Mouse (Mus musculus) c-Kit-positive CD71-positive TER-119-positive erythroid progenitor cells, embryonic 14.5 days (primary cell): ENCODE measurements around the gene Ndufs3.
"Not testable (repeated sequence)": the region's sequence is repeated elsewhere in the genome, so short reads cannot be mapped to it uniquely, and the experiment has no call there.

ENCODE experiments used
- DNase-seq: peaks from one replicate; pipeline ENCODE4 v3.0.0-alpha.2; 2013; ENCODE audit warnings: low spot score

Ndufs3 gene

DNA sequence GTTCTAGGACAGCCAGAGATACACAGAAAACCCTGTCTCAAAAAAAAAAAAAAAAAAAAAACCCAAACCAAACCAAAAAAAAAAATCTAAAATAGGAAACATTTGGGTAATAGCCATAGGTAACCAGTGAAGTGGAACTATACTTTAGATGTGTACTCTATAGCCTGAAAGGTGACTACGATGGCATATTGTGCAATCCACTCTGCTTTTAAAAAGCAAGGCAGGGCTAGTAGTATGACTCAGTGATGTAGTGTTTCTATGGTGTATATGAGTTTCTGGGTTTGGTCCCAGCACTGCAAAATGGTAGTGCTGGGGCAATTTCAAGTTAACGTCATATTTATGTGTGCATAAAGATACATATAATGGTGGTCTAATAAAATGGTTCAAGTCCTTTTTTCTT lies 2.1 kb upstream of the Ndufs3 start:
- DNase-seq, result no peak

DNA sequence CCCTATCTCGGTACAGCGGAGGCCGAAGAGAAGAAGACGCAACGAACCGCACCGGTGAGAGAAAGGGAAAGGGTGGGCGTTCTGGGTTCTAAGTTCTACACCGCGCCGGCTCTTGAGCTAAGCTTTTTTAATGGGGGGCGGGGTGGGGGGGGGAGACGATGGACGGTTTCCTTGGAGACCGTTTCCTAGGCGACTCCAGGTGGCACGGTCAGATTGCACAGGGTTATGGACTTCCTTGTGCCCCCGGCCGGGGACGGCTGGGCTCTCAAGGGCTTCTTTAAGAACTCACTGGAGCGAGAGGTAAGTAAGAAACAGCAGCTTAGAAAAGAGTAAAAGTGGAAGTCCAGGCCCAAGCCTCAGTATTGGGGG lies 213 bp upstream of the Ndufs3 start:
- DNase-seq, result peak; percentile 51

DNA sequence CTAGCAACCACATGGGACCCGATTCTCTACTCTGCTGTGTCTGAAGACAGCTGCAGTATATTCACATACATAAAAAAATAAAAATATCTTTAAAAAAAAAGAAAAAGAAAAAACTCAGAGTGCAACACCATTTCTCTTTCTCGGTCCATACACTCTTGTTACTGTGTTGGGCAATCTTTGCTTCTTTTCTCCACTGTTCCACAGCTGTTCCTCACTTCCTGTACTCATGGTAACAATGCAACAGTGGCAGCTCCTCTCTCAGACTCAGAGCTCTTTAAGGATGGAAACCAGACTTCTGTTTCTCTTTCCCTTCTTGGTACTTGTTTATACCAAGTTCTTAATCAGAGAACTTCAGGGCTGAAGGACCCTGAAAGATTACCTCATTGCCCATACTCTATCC lies 1.2 kb downstream of the Ndufs3 start:
- no peak for DNase-seq

DNA sequence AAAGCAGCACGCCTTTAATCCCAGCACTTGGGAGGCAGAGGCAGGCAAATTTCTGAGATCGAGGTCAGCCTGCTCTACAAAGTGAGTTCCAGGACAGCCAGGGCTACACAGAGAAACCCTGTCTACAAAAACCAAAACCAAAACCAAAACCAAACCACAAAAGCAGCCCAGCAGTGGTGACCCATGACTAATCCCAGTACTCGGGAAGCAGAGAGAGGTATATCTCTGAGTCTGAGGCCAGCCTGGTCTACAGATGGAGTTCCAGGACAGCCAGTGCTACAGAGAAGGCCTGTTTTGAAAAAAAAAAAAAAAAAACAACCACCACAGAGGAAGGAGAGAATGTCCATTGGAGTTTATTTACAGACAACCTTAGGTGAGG lies 10.3 kb downstream of the Ndufs3 start:
- not testable (repeated sequence) for DNase-seq

DNA sequence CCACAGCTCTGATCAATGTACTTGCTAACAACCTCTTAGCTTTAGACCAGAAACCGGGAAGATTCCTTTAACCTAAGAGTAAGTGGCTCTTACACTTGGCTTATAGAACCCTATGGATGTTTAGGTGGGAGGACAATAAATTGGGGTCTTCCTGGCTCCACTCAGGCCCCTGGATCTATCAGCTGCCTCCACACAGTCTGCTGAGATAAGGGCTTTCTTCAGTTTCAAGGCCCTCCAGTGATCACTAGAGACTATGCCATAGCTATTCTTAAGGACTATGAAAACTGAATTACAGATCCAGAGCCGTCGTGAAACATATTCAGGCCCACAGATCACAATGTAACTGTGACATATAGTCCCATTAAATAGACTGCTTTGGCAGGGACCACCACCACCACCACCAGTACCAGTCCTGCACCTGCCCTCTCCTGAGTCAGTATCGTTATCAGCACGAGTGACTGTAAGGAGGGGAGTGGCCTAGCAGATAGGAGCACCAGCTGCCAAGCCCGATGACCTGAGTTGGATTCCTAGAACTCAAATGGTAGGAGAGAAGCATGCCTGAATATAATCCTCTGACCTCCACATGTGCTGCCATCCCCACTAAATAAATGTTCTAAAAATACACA lies 10.8 kb downstream of the Ndufs3 start:
- peak; percentile 80 for DNase-seq

DNA sequence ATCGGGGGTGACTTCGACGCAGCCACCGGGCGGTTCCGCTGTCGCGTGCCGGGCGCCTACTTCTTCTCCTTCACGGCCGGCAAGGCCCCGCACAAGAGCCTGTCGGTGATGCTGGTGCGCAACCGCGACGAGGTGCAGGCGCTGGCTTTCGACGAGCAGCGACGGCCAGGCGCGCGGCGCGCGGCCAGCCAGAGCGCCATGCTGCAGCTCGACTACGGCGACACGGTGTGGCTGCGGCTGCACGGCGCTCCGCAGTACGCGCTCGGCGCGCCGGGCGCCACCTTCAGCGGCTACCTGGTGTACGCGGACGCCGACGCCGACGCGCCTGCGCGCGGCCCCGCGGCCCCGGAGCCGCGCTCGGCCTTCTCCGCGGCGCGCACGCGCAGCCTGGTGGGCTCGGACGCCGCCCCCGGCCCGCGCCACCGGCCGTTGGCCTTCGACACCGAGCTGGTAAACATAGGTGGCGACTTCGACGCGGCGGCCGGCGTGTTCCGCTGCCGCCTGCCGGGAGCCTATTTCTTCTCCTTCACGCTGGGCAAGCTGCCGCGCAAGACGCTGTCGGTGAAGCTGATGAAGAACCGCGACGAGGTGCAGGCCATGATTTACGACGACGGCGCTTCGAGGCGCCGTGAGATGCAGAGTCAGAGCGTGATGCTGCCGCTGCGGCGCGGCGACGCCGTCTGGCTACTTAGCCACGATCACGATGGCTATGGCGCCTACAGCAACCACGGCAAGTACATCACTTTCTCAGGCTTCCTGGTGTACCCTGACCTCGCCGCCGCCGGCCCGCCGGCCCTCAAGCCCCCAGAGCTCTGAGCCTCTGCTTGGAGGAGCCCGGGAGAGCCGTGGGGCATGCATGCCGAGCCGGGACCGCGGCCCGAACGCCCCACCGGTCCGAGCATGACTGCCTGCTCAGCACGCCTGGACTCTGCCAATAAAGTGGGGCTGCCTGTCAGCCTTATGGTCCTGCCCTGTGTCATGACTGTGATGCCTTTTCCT lies 14.8 kb downstream of the Ndufs3 start:
- no peak for DNase-seq

DNA sequence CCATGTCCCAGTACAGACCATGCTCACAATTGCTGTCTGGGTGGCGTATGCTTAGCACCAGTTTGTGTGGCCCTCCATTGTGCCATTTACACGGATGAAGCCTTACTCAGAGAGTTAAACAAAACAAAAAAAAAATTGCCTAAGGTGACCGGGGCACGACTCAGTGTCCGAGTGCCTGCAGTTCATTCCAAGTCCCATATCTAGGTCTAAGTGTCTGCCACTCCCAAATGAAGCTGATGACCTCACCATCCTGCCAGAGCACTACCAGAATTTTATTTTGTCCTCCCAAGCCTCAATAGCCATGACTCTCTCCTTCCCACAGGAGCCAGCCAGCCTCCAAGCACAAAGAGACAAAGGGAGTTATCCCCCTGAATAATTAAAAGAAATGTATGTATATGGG lies 17.0 kb downstream of the Ndufs3 start:
- DNase-seq, result no peak

DNA sequence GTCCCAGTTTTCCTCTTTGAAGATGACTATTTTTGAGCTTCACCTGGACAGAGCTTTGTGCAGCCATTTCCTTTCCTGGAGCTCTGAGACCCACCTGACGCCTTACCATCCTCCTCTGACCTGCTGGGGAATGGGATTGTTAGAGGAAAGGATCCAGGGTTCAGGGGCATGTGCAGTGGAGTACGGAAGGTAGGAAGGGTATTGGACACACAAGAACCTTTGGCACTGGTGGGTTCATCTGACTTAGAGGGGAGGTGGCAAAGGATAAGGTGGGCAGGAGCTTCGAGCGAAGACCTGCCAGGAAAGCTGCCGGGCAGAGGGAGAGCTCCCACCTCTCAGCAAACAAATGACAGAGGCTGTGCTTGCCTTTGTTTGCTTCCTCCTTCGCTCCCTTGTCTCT lies 18.2 kb downstream of the Ndufs3 start:
- no peak for DNase-seq

DNA sequence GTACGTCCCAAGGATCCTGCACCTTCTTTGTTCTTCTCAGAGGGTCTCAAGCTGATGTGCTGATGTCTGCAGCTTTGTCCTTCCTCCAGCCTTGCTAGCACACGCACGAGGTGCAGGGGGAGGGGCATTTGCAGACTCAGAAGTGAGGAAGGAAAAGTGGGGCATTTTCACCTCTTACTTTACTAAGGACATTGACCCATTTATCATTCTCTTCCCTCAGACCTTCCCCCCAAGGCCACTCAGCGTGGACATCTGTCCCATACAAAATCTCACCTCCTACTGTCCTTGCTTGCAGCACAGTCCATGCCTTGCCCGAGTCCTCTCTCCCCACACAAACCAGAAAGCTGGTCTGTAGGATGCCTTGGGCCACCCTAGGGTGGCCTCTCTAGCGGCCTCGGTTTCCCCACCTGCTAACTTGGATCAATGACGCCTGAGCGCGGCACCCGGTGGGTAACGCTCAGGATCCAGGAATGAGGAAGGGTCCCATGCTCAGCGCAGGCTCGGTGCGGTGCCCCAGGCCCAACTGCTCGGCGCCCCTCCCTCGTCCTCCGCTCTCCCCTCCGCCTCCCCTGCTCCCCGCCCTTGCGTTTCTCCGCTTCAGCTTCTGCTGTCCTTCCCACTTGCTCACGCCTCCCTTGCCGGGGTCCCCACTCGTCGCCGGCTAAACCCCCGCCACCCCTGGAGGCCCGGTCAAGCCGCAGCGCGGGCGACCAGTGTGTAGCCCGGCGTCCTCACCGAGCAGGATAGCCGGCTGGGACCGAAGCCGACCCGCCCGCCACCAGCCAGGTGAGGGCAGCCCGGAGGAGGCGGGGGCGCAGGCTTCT lies 19.2 kb downstream of the Ndufs3 start, which contains the start of gene C1qtnf4:
Gene C1qtnf4 (plus strand): TSS at position 643 of the 824 bp plus-strand sequence.
- no peak for DNase-seq

DNA sequence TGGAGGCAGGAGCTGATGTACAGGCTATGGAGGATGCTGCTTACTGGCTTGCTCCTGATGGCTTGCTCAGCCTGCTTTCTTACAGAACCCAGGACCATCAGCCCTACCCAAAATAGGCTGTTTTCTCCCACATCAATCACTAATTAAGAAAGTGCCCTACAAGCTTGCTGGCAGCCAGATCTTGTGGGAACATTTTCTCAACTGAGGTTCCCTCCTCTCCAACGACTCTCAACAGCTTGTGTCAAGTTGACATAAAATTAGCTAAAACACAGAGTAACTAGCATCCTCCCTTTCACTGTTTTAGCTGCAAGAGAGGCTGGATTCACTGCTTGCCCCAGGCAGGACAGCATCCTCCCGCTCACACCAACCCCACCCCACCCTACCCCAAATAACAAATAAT lies 22.8 kb downstream of the Ndufs3 start:
- DNase-seq, result no peak

DNA sequence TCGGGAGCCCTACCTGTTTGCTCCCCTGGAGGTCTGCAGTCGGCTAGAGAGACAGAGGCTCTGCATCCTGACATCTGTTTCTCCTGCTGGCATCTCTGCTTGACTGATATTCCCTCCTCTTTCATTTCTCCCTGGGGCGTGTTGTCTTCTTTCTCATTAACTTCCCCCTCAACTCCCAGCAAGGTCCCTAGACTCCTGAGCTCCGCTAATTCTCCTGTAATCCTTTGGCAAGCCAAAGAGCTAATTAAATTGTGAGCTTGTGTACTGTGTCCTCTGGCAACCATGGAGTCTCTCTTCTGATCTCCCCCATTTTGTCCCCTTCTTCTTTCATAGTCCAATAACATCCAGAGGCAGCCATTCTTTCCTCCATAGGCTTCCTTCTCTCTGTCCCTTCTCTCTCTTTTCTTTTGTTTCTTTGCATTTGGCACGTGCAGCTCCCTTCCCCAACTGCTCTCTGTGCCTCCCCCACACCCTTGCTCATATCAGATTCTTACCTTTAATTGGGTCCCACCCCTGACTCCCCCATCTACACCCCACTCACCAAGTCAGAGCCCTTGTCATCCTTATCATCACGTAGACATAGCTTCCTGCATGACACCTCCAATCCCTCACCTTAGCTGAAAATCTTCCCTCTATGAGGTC lies 24.4 kb downstream of the Ndufs3 start:
- DNase-seq, result no peak

DNA sequence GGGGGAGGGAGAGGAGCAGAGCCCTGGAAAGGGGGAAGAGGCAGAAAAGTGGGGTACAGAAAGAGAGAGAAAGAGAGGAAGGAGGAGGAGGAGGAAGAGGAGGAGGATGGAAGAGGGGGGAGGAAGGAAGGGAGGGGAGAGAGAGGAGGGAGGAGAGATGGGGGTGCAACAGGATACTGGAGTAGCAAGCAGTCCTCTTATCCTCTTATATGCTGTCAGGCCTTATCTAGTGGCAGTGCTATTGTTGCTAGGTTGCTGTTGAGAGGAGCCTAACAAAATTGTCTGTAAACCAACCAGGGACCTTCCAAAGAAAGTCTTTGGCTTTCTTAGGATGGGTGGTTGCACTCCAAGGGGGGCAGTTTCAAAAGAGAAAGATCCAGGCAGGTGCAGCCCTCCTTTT lies 25.2 kb downstream of the Ndufs3 start:
- no peak for DNase-seq

DNA sequence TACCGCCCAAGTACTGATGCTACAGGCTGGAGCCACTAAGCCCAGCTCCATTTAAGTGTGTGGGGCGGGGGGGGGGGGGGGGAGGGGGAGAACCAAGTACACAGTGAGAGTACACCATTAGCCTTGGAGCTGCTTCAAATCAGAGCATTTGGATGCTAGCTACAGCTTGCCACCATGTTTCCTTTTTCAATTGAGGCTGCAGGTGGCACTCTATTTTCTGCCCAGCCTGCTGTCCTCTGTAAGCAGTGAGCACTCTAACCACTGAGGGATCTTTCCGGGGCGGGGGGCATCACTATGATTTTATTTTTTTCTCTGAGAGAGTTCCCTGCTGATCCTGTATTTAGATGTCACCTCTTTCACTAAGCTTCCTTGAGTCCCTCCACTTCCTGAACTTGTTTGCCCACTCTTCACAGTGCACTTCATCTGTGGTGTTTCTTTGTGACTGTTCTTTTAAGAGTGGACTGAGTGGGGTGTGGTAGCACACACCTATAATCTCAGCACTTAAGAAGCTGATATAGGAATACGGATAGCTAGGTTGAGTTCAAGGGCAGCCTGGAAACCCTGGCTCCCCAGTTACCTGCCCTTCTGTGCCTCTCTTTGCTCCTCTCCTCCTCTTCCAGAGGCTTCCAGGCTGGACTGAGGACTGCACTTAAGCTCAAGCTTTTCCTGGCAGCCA lies 26.9 kb downstream of the Ndufs3 start:
- no peak for DNase-seq

DNA sequence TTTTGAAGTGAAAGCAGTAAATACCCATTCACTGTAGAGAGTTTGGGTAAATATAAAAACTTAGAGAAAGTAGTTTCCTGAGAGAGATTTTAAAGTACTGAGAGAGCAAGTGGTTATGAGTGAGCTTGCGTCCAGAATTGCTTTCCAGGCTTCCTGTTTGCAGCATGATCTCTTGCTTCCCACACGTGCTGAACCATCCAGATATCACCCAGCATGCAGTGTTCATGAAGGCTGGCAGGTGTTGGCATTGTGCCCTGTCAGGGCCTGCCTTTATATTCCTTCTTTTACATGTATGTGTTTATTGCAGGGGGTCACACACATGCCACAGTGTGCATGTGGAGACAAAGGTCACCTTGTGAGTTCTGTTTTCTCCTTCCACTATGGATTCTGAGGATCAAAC lies 29.4 kb downstream of the Ndufs3 start:
- DNase-seq, result no peak

DNA sequence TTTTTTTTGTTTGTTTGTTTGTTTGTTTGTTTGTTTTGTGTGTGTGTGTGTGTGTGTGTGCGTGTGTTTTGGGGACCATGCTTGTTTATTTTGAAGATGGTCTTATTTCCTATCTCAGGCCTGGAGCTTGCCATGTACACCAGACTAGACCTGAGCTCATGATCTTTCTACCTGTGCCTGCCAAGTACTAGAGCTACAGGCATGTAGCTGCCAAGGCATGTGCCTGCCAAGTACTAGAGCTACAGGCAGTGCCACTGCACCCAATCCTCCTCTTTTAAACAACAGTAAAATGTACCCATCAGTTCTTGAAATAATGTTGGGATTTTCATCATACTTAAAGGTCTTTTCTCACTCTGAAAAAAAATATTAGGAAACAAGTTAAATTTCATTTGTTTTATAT lies 30.6 kb downstream of the Ndufs3 start:
- no peak for DNase-seq

DNA sequence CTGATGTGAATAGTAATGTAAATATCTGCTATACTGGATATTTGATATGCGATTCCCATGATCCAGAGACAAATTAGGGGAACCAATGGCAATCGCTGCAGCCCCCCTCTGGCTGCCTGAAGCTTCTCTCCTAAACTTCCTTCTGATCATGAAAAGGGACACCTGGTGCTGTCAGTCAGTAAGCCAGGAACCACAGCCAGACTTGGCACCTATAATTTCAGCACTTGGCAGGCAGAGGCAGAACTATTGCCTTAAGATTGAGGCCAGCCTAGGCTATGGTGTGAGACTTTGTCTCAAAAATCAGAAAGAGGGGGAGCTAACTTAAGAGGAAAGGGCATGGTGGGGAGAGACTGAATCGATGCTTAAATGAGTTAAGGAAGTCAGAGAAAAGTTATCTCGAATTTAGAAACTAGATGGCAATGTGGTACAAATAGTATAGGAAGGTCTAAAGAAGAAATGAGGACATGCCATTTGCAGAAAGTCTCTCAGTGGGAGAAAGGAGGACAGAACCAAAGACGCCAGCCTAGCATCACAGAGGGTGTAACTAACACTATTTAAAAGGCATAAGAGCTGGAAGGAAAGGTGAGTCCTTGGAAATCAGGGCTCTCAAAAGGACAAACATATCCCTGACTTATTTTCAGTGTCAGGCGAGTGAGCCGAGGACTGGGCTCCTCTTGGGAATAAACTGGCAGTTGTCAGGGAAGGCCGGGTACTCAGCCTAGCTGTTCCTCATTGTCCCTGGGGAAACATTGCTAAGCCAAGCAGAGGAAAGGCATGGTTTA lies 33.3 kb downstream of the Ndufs3 start:
- DNase-seq, result no peak

DNA sequence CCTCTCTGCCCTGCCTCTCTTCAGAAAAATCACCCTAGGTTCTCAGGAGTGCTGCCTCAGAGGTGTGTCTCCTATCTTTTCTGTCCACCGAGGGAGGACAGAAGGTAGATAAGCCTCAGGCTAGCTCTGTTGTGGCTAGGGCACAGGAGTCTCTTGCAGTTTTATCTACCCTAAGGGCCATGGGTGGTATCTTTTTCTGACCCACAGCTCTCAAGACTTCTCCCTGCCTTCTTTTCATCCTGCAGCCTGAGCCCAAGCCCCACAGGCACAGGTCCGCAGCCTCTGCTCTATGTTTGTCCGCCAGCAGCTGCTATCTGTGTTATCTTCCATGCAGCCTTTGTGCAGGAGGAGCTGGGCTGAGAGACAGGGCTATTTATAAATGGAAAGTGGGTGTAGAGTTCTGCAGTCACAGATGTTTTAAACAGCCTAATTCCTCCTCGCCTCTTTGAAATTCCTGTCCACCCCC lies 34.5 kb downstream of the Ndufs3 start:
- DNase-seq, result peak; percentile 67

DNA sequence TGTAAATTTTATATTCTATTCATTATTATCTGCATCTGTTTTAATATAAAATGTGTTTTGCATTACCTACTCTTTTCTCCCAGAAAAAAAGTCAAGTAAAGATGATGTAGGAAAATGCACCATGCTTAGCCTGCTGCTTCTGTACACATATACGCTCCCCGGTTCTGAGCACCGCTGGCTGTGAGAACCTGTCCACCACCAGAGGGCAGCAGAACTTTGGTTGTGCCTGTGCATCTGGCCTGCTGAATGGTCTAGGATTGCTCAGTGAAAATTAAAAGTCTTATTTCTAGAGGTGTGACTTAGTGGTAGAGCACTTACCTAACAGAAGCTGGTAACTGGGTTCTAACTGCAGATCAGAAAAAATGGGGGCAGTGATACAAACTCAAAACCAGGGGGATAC lies 38.1 kb downstream of the Ndufs3 start:
- peak; percentile 84 for DNase-seq

DNA sequence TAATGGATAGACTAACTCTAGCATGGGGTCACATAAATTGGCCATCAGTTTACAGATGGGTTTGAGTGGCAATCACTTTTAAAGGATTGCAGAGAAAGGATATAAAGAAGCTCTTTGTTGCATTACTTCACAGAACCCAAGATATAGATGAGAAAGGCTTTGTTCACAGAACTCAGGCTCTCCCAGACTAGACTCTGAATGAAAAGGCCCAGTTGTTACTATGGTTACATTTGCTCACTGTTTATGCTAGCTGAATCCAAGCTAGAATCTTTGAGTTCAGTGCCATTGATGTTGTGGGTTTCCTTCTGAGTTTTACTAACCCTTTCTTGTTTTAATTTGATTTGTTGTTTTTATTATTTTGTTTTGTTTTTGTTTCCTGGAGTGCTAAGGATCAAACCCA lies 40.4 kb downstream of the Ndufs3 start:
- DNase-seq, result no peak

DNA sequence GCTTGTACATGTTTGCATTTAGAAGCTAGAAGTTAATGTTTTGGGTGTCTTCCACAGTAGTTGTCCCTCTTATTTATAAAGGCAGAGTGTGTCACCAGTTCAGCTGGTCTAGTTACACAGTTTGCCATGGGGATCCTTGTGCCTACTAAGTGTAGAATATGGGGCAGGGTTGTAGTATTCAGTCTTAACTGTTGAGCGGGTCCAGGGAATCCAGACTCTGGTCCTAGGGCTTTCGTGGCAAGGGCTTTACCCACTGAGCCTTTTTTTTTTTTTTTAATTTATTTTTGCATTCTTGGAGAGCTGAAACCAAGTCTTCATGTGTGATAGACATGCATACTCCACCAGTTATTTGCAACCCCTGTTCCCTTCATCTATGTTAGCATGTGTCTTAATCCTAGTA lies 43.1 kb downstream of the Ndufs3 start:
- no peak for DNase-seq

DNA sequence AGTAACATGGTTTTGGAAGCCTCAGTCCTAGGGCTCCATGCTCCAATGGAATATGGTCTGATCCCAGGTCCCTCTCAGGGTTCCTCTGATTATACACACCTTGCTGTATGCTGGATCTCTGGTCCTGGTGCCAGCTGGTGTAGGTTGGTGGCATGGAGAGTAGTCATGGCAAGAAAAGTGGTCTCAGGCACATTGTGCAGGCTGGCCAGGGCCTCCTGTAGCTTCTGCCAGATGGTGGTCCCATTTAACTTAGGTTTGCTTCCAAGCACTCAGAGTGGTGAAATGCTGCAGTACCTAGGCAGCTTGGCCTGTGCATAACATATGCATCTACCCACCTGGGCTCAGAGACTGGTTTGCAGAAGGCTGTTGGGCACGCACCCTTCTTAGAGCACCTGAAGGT lies 54.2 kb downstream of the Ndufs3 start:
- DNase-seq, result no peak
